ENCODE assay signal across 19 mouse cellular contexts in genomic region chr12:77211695-77212208, GRCm38 (mm10). TPM values are rescaled to one million over a fixed set of nuclear protein-coding genes. Genes with fewer than 3 reads are reported as not detected.
A peak's percentile ranks its signal among the peaks of the same experiment; 100 is the strongest.
DNase-seq lines count a peak whose midpoint lies in the region; ATAC-seq and TF ChIP-seq lines count a peak whose summit lies in the region.
"Had no signal": no experiment of that assay in that cellular context is flagged by ENCODE, and none has a peak within 500 bp of the region (broad histone marks: within the 10 kb centered on the region; RNA-seq: fewer than 3 reads in every experiment).

No protein-coding gene starts in this region.

- H3K27me3 ChIP-seq in C2C12 (ENCODE audit: control insufficient read depth, insufficient read depth, insufficient read length), result no peaks in the 10 kb centered on the region
- H3K27me3 ChIP-seq in heart, embryonic 10.5 days (ENCODE audit: insufficient read depth, poor library complexity, severe bottlenecking), result no peaks in the 10 kb centered on the region
- H3K27me3 ChIP-seq: embryonic facial prominence, embryonic 13.5 days; forebrain, embryonic 13.5 days; heart, embryonic 15.5 days; hindbrain, embryonic 13.5 days had no signal

- H3K4me1 ChIP-seq in heart, embryonic 10.5 days, result peaks cover 3% of the 10 kb centered on the region; the same call in 1 of the 2 replicates
- H3K4me1 ChIP-seq: embryonic facial prominence, embryonic 13.5 days; forebrain, embryonic 13.5 days; hindbrain, embryonic 13.5 days had no signal

- H3K27ac ChIP-seq in heart, embryonic 10.5 days, result no peak overlapping the region
- H3K27ac ChIP-seq: embryonic facial prominence, embryonic 13.5 days; forebrain, embryonic 13.5 days; heart, embryonic 15.5 days; hindbrain, embryonic 13.5 days; hindbrain, postnatal 0 days had no signal

- H3ac ChIP-seq in C2C12 (ENCODE audit: control insufficient read depth, insufficient read length, low read depth), result no peak overlapping the region

- TF ChIP-seq CTCF in C2C12 (IDR thresholded peaks at IDR 0.05; ENCODE audit: control insufficient read depth, insufficient read depth, insufficient read length), result no peak

- H3K4me3 ChIP-seq in C2C12 (ENCODE audit: insufficient read depth, poor library complexity, severe bottlenecking), result no peak overlapping the region
- no peak overlapping the region for H3K4me3 ChIP-seq in heart, embryonic 10.5 days
- H3K4me3 ChIP-seq: embryonic facial prominence, embryonic 13.5 days; forebrain, embryonic 13.5 days; heart, embryonic 15.5 days; hindbrain, embryonic 13.5 days had no signal

- ATAC-seq in megakaryocyte-erythroid progenitor cell, adult 5-6 weeks (replicated peaks; ENCODE audit: low FRiP score, low TSS enrichment, poor library complexity, severe bottlenecking), result 0 out of 2 replicates have a peak, but pooled peaks have one; percentile 47
- ATAC-seq: forebrain, embryonic 13.5 days; hindbrain, postnatal 0 days had no signal

- H3K79me2 ChIP-seq in C2C12 (ENCODE audit: control insufficient read depth, insufficient read depth), result no peaks in the 10 kb centered on the region

- no peaks in the 10 kb centered on the region for H3K36me3 ChIP-seq in C2C12 (ENCODE audit: control insufficient read depth, insufficient read depth)
- no peaks in the 10 kb centered on the region for H3K36me3 ChIP-seq in heart, embryonic 10.5 days
- H3K36me3 ChIP-seq: embryonic facial prominence, embryonic 13.5 days; heart, embryonic 15.5 days; hindbrain, embryonic 13.5 days had no signal

- WGBS in heart, embryonic 10.5 days, result 84% methylated on average over 7 of the region's 7 CpGs

- DNase-seq in 3T3-L1 (ENCODE audit: low read depth, low spot score), result peak; percentile 56
- peak; percentile 17 for DNase-seq in MN1 (ENCODE audit: low spot score)
- no peak for DNase-seq in ovary, adult 18-20 months (ENCODE audit: low spot score)
- no peak for DNase-seq in heart, embryonic 10.5 days (ENCODE audit: low spot score)
- DNase-seq in frontal cortex, adult 2 months (ENCODE audit: extremely low spot score in 1 of 2, low spot score in 1 of 2), result no peak
- DNase-seq: adrenal gland, postnatal 10 days; cerebellum, adult 11 months; cerebellum, adult 8-10 months; cerebellum, postnatal 14 days; gastrocnemius, postnatal 36 days; heart, adult 18-20 months; heart, postnatal 14 days had no signal

- no peaks in the 10 kb centered on the region for H3K9me3 ChIP-seq in heart, embryonic 10.5 days
- H3K9me3 ChIP-seq: embryonic facial prominence, embryonic 13.5 days; forebrain, embryonic 13.5 days; heart, embryonic 15.5 days; hindbrain, embryonic 13.5 days had no signal

- no peaks in the 10 kb centered on the region for H3K79me3 ChIP-seq in C2C12 (ENCODE audit: low read depth)

TF ChIP-seq in C2C12, 6 proteins besides CTCF, POLR2A, EP300 and RAD21:
- TF ChIP-seq MYOG (IDR thresholded peaks at IDR 0.05; ENCODE audit: control insufficient read depth, extremely low read depth, insufficient read length), result no peak
- TF ChIP-seq USF1 (IDR thresholded peaks at IDR 0.05; ENCODE audit: low read depth), result no peak
- TF ChIP-seq MAX (IDR thresholded peaks at IDR 0.05), result no peak
- TF ChIP-seq FOSL1 (IDR thresholded peaks at IDR 0.05; ENCODE audit: insufficient read depth, low read length, poor library complexity, severe bottlenecking), result peak; percentile 12
- TF ChIP-seq MYOD1 (IDR thresholded peaks at IDR 0.05; ENCODE audit: control insufficient read depth, insufficient read length, low read depth), result no peak

RNA-seq across cellular contexts. Expression of gene Fut8, which starts 26.2 kb away (rescaled TPM):
- 12.6 TPM for polyA plus RNA-seq in C2C12 (2012; fragmentation: generic; extraction: Trizol)
- 53.1 and 58.7 TPM in 2 replicates for total RNA-seq in megakaryocyte-erythroid progenitor cell, adult 5-6 weeks (2014; fragmentation: Nextera tagmentation)
- total RNA-seq in megakaryocyte-erythroid progenitor cell, adult 5-6 weeks (2017), result 46.2 and 82.8 TPM in 2 replicates
- 18.0 and 21.6 TPM in 2 replicates for polyA plus RNA-seq in heart, embryonic 10.5 days (2016; fragmentation: Nextera tagmentation; extraction: Ambion mirVana)
- polyA plus RNA-seq in frontal cortex, adult 2 months (2012; rRNA removed), result 25.8 and 29.8 TPM in 2 replicates

Comparison
In these comparisons a context has a peak if more than half of its experiments do, and no peak if none do; other contexts are left out.
1. DNase-seq: peak in 3T3-L1 (single experiment) and MN1 (single experiment); none in ovary, adult 18-20 months (single experiment), heart, embryonic 10.5 days (single experiment) and frontal cortex, adult 2 months (0 of 2).